Mouse (Mus musculus): ENCODE results near the gene Cers4. TPM values are rescaled to one million over a fixed set of nuclear protein-coding genes. Genes with fewer than 3 reads are reported as not detected.

Cers4 gene
- polyA plus RNA-seq (2015; fragmentation: Nextera tagmentation; extraction: Ambion mirVana) = 14.9 and 17.0 TPM in 2 replicates

GRCm38 (mm10) chr8:4492851-4493685 is at the start of gene Cers4:
Cers4 (plus strand) TSS chr8:4493026.
- H3K27me3 ChIP-seq (replicated peaks; ENCODE audit: control insufficient read depth, insufficient read depth, low read length) = no peaks in the 10 kb centered on the region
- peak within 1 kb of the TSS; percentile 82 for H3K4me2 ChIP-seq (ENCODE audit: low read depth, low read length)
- WGBS = 0% methylated on average over 36 of the region's 39 CpGs
- H3K9me3 ChIP-seq (ENCODE audit: control insufficient read depth, low read length) = no peaks in the 10 kb centered on the region
- peak within 1 kb of the TSS; percentile 47 for H3K27ac ChIP-seq (ENCODE audit: low read length)
- no peaks in the 10 kb centered on the region for H3K36me3 ChIP-seq (ENCODE audit: control insufficient read depth, insufficient read depth, low read length)
- peak within 1 kb of the TSS; percentile 73 for H3K9ac ChIP-seq (ENCODE audit: low read depth, low read length)
- peak; percentile 93 for ATAC-seq
- H3K4me1 ChIP-seq (ENCODE audit: control insufficient read depth, insufficient read depth, low read length) = peaks cover 21% of the 10 kb centered on the region
- H3K4me3 ChIP-seq (ENCODE audit: low read length) = peak within 1 kb of the TSS; percentile 63

- H3K4me3 ChIP-seq (ENCODE audit: low read length) = no peak overlapping the region
- H3K9ac ChIP-seq (ENCODE audit: low read depth, low read length) = no peak overlapping the region
- H3K27me3 ChIP-seq (replicated peaks; ENCODE audit: control insufficient read depth, insufficient read depth, low read length) = no peaks in the 10 kb centered on the region
- H3K27ac ChIP-seq (ENCODE audit: low read length) = no peak overlapping the region
- no peaks in the 10 kb centered on the region for H3K9me3 ChIP-seq (ENCODE audit: control insufficient read depth, low read length)
- no peaks in the 10 kb centered on the region for H3K4me1 ChIP-seq (ENCODE audit: control insufficient read depth, insufficient read depth, low read length)
- H3K4me2 ChIP-seq (ENCODE audit: low read depth, low read length) = no peak overlapping the region
- 94% methylated on average over 2 of the region's 2 CpGs for WGBS
- ATAC-seq = no peak
- no peaks in the 10 kb centered on the region for H3K36me3 ChIP-seq (ENCODE audit: control insufficient read depth, insufficient read depth, low read length)
Observed at GRCm38 (mm10) chr8:4458165-4458564, 34.7 kb upstream of the Cers4 start.

- Histone ChIP-seq H3K4me3 (ENCODE audit: low read length) (no peak overlapping the region), H3K36me3 (ENCODE audit: control insufficient read depth, insufficient read depth, low read length) (no peaks in the 10 kb centered on the region), H3K4me1 (ENCODE audit: control insufficient read depth, insufficient read depth, low read length) (no peaks in the 10 kb centered on the region), H3K9ac (ENCODE audit: low read depth, low read length) (no peak overlapping the region), H3K4me2 (ENCODE audit: low read depth, low read length) (no peak overlapping the region), H3K9me3 (ENCODE audit: control insufficient read depth, low read length) (no peaks in the 10 kb centered on the region), H3K27ac (ENCODE audit: low read length) (no peak overlapping the region), H3K27me3 (replicated peaks; ENCODE audit: control insufficient read depth, insufficient read depth, low read length) (no peaks in the 10 kb centered on the region)
- ATAC-seq = no peak
- 85% methylated on average over 2 of the region's 2 CpGs for WGBS
Observed at GRCm38 (mm10) chr8:4463061-4463460, 29.8 kb upstream of the Cers4 start.

GRCm38 (mm10) chr8:4474419-4475187 is 18.2 kb upstream of the Cers4 start:
- Histone ChIP-seq H3K27ac (ENCODE audit: low read length) (peak overlapping the region; percentile 66), H3K9ac (ENCODE audit: low read depth, low read length) (no peak overlapping the region), H3K4me1 (ENCODE audit: control insufficient read depth, insufficient read depth, low read length) (0 out of 2 replicates have a peak, but pooled peaks cover 3% of the 10 kb centered on the region), H3K4me3 (ENCODE audit: low read length) (no peak overlapping the region), H3K4me2 (ENCODE audit: low read depth, low read length) (peak overlapping the region; percentile 25; the same call in 1 of the 2 replicates), H3K27me3 (replicated peaks; ENCODE audit: control insufficient read depth, insufficient read depth, low read length) (no peaks in the 10 kb centered on the region), H3K9me3 (ENCODE audit: control insufficient read depth, low read length) (no peaks in the 10 kb centered on the region), H3K36me3 (ENCODE audit: control insufficient read depth, insufficient read depth, low read length) (no peaks in the 10 kb centered on the region)
- WGBS = 57% methylated on average over 7 of the region's 7 CpGs
- ATAC-seq = peak; percentile 95

GRCm38 (mm10) chr8:4481154-4481553 is 11.7 kb upstream of the Cers4 start:
- H3K9me3 ChIP-seq (ENCODE audit: control insufficient read depth, low read length) = no peaks in the 10 kb centered on the region
- no peaks in the 10 kb centered on the region for H3K4me1 ChIP-seq (ENCODE audit: control insufficient read depth, insufficient read depth, low read length)
- no peak overlapping the region for H3K27ac ChIP-seq (ENCODE audit: low read length)
- H3K36me3 ChIP-seq (ENCODE audit: control insufficient read depth, insufficient read depth, low read length) = no peaks in the 10 kb centered on the region
- no peaks in the 10 kb centered on the region for H3K27me3 ChIP-seq (replicated peaks; ENCODE audit: control insufficient read depth, insufficient read depth, low read length)
- no peak overlapping the region for H3K4me3 ChIP-seq (ENCODE audit: low read length)
- 71% methylated on average over 4 of the region's 4 CpGs for WGBS
- H3K9ac ChIP-seq (ENCODE audit: low read depth, low read length) = no peak overlapping the region
- ATAC-seq = no peak
- no peak overlapping the region for H3K4me2 ChIP-seq (ENCODE audit: low read depth, low read length)

GRCm38 (mm10) chr8:4481586-4481985 is 11.2 kb upstream of the Cers4 start:
- Histone ChIP-seq H3K4me3 (ENCODE audit: low read length) (no peak overlapping the region), H3K27me3 (replicated peaks; ENCODE audit: control insufficient read depth, insufficient read depth, low read length) (no peaks in the 10 kb centered on the region), H3K9me3 (ENCODE audit: control insufficient read depth, low read length) (no peaks in the 10 kb centered on the region), H3K9ac (ENCODE audit: low read depth, low read length) (no peak overlapping the region), H3K4me1 (ENCODE audit: control insufficient read depth, insufficient read depth, low read length) (no peaks in the 10 kb centered on the region), H3K27ac (ENCODE audit: low read length) (no peak overlapping the region), H3K36me3 (ENCODE audit: control insufficient read depth, insufficient read depth, low read length) (no peaks in the 10 kb centered on the region), H3K4me2 (ENCODE audit: low read depth, low read length) (no peak overlapping the region)
- 71% methylated on average over 4 of the region's 4 CpGs for WGBS
- 0 out of 2 replicates have a peak, but pooled peaks have one; percentile 28 for ATAC-seq

GRCm38 (mm10) chr8:4482501-4482900 is 10.3 kb upstream of the Cers4 start:
- Histone ChIP-seq H3K27me3 (replicated peaks; ENCODE audit: control insufficient read depth, insufficient read depth, low read length) (no peaks in the 10 kb centered on the region), H3K27ac (ENCODE audit: low read length) (no peak overlapping the region), H3K36me3 (ENCODE audit: control insufficient read depth, insufficient read depth, low read length) (no peaks in the 10 kb centered on the region), H3K4me2 (ENCODE audit: low read depth, low read length) (no peak overlapping the region), H3K4me1 (ENCODE audit: control insufficient read depth, insufficient read depth, low read length) (no peaks in the 10 kb centered on the region), H3K9me3 (ENCODE audit: control insufficient read depth, low read length) (no peaks in the 10 kb centered on the region), H3K9ac (ENCODE audit: low read depth, low read length) (no peak overlapping the region), H3K4me3 (ENCODE audit: low read length) (no peak overlapping the region)
- WGBS = 81% methylated on average over 4 of the region's 4 CpGs
- ATAC-seq = no peak

GRCm38 (mm10) chr8:4483330-4483729 is 9.5 kb upstream of the Cers4 start:
- Histone ChIP-seq H3K9me3 (ENCODE audit: control insufficient read depth, low read length) (no peaks in the 10 kb centered on the region), H3K4me1 (ENCODE audit: control insufficient read depth, insufficient read depth, low read length) (no peaks in the 10 kb centered on the region), H3K4me2 (ENCODE audit: low read depth, low read length) (no peak overlapping the region), H3K27me3 (replicated peaks; ENCODE audit: control insufficient read depth, insufficient read depth, low read length) (no peaks in the 10 kb centered on the region), H3K36me3 (ENCODE audit: control insufficient read depth, insufficient read depth, low read length) (no peaks in the 10 kb centered on the region), H3K9ac (ENCODE audit: low read depth, low read length) (no peak overlapping the region), H3K4me3 (ENCODE audit: low read length) (no peak overlapping the region), H3K27ac (ENCODE audit: low read length) (no peak overlapping the region)
- ATAC-seq = peak; percentile 39; the same call in 1 of the 2 replicates
- 63% methylated on average over 6 of the region's 6 CpGs for WGBS

- peak; percentile 32 for ATAC-seq
- no peaks in the 10 kb centered on the region for H3K27me3 ChIP-seq (replicated peaks; ENCODE audit: control insufficient read depth, insufficient read depth, low read length)
- H3K36me3 ChIP-seq (ENCODE audit: control insufficient read depth, insufficient read depth, low read length) = no peaks in the 10 kb centered on the region; the same call in 1 of the 2 replicates
- no peaks in the 10 kb centered on the region for H3K9me3 ChIP-seq (ENCODE audit: control insufficient read depth, low read length)
- peak overlapping the region; percentile 47 for H3K27ac ChIP-seq (ENCODE audit: low read length)
- H3K4me3 ChIP-seq (ENCODE audit: low read length) = peak overlapping the region; percentile 63
- H3K4me2 ChIP-seq (ENCODE audit: low read depth, low read length) = peak overlapping the region; percentile 82
- 14% methylated on average over 21 of the region's 21 CpGs for WGBS
- H3K9ac ChIP-seq (ENCODE audit: low read depth, low read length) = peak overlapping the region; percentile 73
- peaks cover 21% of the 10 kb centered on the region for H3K4me1 ChIP-seq (ENCODE audit: control insufficient read depth, insufficient read depth, low read length)
Observed at GRCm38 (mm10) chr8:4493686-4494440, 1.0 kb downstream of the Cers4 start.

Data from intestine, embryonic 16.5 days (tissue).